Mouse (Mus musculus): Measurements from ENCODE around the gene Magi2.
"Not testable (repeated sequence)": the region's sequence is repeated elsewhere in the genome, so short reads cannot be mapped to it uniquely, and the experiment has no call there.

The Magi2 gene

DNA sequence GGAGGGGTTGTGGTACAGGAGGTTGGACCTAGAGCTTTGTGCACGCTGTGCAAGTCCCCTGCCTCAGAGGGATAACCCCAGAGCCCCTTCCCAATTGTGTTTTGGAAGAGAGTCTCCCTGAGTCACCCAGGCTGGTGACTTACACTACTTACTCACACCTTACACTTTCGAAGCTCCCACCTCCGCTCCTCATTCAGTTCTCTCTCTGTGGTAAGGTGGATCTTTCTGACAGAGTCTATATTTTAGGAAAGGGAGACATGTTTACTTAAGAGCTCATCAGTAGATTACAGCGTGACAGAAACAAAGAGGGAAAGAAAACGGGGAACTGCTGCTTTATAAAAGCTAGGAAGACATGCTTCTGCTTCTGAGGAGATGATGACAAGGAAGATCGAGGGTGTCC, 1457.3 kb downstream of the Magi2 start:
- intact Hi-C loops (cut with DNase I) = no loop called here

- intact Hi-C loops (cut with DNase I) = no loop called here
These were observed 1465.4 kb downstream of the Magi2 start for GRCm38 (mm10) chr5:20692230-20692629.

GRCm38 (mm10) chr5:20699116-20699515, 1472.3 kb downstream of the Magi2 start:
- intact Hi-C loops (cut with DNase I) = no loop called here

GRCm38 (mm10) chr5:20701483-20702421, 1474.9 kb downstream of the Magi2 start:
- intact Hi-C loops (cut with DNase I) = loop anchor here (5.0 kb wide), 2 partner anchors 229 to 1179 kb away; no protein-coding TSS in a partner anchor

DNA sequence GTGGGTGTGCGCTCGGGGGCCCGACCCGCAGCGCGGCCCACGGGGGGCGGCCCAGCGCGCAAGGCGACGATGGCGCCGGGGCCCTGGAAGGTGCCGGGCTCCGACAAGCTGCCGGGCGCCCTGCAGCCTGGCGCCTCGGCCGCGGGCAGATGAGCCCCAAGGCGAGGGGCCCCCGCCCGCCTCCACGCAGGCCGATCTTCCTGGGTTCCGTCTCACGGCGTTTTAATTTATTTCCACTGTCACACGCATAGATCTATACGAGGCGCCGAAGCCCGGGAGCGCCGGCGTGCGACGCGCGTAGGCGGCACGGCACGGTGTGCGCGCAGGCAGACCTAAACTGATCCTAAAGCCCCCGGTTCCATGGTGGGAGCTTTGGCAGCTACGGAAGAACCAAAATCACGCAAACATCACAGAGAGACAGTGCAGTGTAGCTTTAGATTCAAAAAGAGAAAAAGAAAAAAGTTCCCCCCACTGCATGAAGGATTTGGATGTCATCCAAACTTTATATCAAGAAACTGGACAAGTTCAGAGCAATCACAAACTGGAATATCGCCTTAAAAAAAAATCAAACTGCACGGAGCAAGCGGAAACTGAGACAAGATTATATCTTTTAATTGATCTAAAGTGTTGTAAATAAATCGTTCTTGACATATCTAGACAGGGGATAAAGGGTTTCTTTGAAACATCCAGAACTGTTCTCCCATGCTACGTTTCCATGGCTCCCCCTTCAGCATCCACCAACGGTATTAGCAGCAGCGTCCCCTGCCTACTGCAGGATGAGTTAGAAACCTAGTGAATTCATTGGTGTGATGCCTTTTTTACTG, 1475.9 kb downstream of the Magi2 start:
- intact Hi-C loops (cut with DNase I) = loop anchor here (5.0 kb wide), 2 partner anchors 230 to 1180 kb away; no protein-coding TSS in a partner anchor

GRCm38 (mm10) chr5:20703304-20703700, 1476.5 kb downstream of the Magi2 start:
- intact Hi-C loops (cut with DNase I) = loop anchor here (5.0 kb wide), 2 partner anchors 231 to 1181 kb away; no protein-coding TSS in a partner anchor

GRCm38 (mm10) chr5:20703971-20704575, 1477.2 kb downstream of the Magi2 start:
- intact Hi-C loops (cut with DNase I) = loop anchor here (5.0 kb wide), 2 partner anchors 232 to 1182 kb away; no protein-coding TSS in a partner anchor

- intact Hi-C loops (cut with DNase I) = loop anchor here (5.0 kb wide), 2 partner anchors 233 to 1183 kb away; no protein-coding TSS in a partner anchor
These were observed 1478.0 kb downstream of the Magi2 start for GRCm38 (mm10) chr5:20704886-20705285.

- intact Hi-C loops (cut with DNase I) = not testable (repeated sequence)
These were observed 1479.8 kb downstream of the Magi2 start for GRCm38 (mm10) chr5:20706322-20707282.

DNA sequence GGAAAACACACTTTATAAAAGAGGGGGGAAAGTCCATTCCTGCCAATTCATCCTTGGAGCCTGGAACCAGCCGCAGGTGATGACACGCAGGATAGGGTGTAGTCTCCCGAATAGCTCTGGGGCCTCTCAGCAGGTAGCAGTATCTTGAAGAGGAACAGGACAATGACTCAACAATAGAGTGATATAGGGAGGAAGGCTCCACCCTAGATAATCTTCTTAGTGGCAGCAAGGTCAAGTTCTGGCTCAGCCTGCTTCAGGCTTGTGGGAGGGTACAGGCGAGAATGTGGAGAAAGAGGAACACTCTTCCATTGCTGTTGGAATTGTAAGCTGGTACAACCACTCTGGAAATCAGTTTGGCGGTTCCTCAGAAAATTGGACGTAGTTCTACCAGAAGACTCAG, 1484.0 kb downstream of the Magi2 start:
- intact Hi-C loops (cut with DNase I) = not testable (repeated sequence)

GRCm38 (mm10) chr5:20714619-20715018, 1487.8 kb downstream of the Magi2 start:
- intact Hi-C loops (cut with DNase I) = not testable (repeated sequence)

- intact Hi-C loops (cut with DNase I) = not testable (repeated sequence)
These were observed 1489.1 kb downstream of the Magi2 start for GRCm38 (mm10) chr5:20715980-20716379.

DNA sequence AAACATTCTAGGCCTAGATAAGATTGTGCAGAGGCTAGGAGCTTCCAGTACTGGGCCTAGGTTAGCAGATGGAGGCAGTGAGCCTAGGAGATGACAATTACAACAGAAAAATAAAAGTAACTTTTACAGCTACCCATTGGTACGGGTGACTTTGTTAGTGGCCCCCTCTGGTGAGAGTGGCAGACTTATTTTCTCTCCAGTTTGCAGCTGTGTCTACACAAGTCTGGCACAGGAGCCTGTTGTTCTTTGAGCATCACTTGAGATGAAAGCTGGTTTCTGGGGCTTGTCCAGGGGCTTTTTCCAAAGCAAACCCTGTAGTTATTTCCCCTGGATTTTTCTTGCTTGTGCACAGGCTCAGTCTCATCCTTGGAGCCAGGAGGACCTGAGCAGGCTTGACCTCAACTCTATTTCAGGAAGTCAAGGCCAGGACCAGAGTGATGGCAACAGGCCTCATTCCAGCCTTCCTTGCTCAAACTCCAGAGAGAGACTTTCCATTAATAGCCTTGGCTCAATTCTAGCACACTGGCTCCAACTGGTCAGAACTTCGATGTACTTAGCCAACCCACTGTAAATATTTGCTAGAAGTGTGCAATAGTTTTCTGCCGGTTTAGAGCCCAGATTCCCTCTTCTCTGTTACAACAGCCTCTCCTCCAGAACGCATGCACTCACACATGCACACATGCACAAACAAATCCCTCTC, 1493.5 kb downstream of the Magi2 start:
- intact Hi-C loops (cut with DNase I) = no loop called here

DNA sequence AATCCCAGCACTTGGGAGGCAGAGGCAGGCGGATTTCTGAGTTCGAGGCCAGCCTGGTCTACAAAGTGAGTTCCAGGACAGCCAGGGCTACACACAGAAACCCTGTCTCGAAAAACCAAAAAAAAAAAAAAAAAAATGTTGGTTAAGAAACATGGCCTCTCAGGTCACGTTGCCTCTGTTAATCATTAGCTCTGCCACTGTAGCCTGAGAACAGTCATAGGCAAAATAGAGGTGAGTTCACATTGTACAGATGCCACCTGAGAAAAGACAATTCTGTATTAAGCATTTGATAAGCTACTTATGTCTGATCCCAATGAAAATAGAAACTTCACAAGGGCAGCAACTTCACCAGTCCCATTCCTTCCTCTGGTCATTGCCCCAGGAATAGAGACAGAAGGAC, 1496.4 kb downstream of the Magi2 start:
- intact Hi-C loops (cut with DNase I) = not testable (repeated sequence)

DNA sequence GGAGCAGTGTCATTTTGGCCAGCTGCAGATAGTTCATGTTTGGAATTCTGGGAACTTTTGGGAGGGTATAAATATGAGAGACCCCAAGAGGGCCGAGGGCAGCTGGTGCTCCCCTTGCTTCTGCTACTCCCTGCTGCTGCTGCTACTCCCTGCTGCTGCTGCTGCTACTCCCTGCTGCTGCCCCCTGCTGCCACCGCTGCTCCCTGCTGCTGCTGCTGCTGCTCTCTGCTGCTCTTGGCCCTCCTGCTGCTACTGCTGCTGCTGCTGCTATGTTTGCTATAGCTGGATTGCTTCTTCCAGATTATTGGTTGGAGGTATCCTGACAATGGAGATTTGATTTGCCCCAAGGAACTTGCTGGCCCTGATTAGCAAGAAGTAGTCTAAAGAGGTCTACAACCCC, 1512.0 kb downstream of the Magi2 start:
- intact Hi-C loops (cut with DNase I) = no loop called here

- intact Hi-C loops (cut with DNase I) = no loop called here
These were observed 1514.4 kb downstream of the Magi2 start for GRCm38 (mm10) chr5:20741193-20741592.

DNA sequence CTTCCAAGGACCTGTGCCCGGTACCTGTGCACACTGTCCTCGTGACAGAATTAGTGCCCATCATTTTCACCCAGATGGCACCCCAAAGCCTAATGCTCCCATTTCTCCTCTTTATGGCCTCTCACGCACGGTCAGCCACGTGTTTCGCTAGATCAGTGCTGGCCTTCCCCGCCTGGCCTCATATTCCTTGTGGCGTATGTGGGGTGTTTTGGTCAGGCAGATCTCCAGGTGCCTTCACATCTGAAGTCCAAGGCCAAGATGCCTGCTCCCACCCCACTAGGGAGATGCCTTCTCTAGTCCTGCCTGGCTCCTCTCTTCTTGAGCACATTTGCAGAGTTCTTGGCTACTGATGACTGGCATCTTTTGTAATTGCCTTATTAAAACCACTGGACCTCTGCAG, 1515.1 kb downstream of the Magi2 start:
- intact Hi-C loops (cut with DNase I) = no loop called here

DNA sequence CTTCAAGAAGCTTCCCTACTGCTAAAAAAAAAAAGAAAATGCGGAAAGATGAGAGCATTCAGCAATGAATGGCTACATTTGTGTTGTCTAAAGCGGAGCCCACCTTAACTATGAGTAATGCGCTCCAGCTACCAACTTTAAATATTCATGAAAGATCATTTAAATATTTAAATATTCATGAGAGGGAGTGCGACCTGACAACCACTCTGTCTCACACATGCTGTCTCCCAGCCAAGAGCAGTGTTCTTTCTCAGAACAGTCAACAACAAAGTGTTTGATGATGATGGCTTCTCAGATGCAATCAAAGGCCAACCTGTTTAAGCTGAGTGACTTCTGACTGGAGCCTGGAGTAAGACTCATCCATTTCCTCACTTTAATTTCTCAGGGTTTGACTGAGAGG, 1521.3 kb downstream of the Magi2 start:
- intact Hi-C loops (cut with DNase I) = no loop called here

DNA sequence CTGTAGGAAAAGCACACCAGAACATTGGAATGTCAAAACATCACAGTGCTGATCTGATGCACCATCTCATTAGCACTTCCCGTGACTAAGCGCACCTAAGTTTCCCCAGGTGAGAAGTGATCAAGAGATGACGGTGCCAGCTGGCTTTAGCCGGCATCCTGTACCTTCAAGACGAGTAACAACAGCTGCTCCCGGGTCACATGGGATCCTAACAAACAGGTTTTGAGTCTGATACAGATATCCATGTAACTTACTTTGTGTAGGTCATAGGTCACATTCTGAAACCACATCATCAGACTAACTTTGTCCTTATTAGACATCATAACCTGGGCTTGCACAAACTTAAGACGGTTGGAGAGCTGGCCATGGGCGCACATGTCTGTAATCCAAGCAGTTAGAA, 1522.0 kb downstream of the Magi2 start:
- intact Hi-C loops (cut with DNase I) = no loop called here

GRCm38 (mm10) chr5:20749535-20749934, 1522.7 kb downstream of the Magi2 start:
- intact Hi-C loops (cut with DNase I) = no loop called here
